Mouse (Mus musculus): Measurements from ENCODE around the gene Mrps23.

- TF ChIP-seq GATA1 (IDR thresholded peaks at IDR 0.05; ENCODE audit: low read length), result no peak
- no peak for TF ChIP-seq TAL1 (IDR thresholded peaks at IDR 0.05; ENCODE audit: low read length)
These were observed 3.5 kb downstream of the Mrps23 start for GRCm38 (mm10) chr11:88207697-88208096.
